Mouse (Mus musculus): Measurements from ENCODE around the gene Styk1.

Gene Styk1

GRCm38 (mm10) chr6:131353352-131353919, at the start of gene Styk1:
Styk1 (minus strand) TSS chr6:131353597.
- DNase-seq (ENCODE audit: low spot score in 2 of 2): peak; percentile 21 to 60

GRCm38 (mm10) chr6:131403036-131403435, 49.6 kb upstream of the Styk1 start:
- no peak for DNase-seq (ENCODE audit: low spot score in 2 of 2)

- no peak for DNase-seq (ENCODE audit: low spot score in 2 of 2)
These were observed 49.2 kb upstream of the Styk1 start for GRCm38 (mm10) chr6:131402606-131403005.

GRCm38 (mm10) chr6:131401259-131401658, 47.9 kb upstream of the Styk1 start:
- DNase-seq (ENCODE audit: low spot score in 2 of 2): no peak

- DNase-seq (ENCODE audit: low spot score in 2 of 2): peak in 1 of 2 experiments; percentile 22
These were observed 43.3 kb upstream of the Styk1 start for GRCm38 (mm10) chr6:131396650-131397049.

- DNase-seq (ENCODE audit: low spot score in 2 of 2): no peak
These were observed 40.7 kb upstream of the Styk1 start for GRCm38 (mm10) chr6:131393873-131394660.

GRCm38 (mm10) chr6:131388040-131389021, 34.9 kb upstream of the Styk1 start, which contains the start of gene Ybx3:
Ybx3 (minus strand) TSS chr6:131388476.
- peak; percentile 75 to 86 for DNase-seq (ENCODE audit: low spot score in 2 of 2)

GRCm38 (mm10) chr6:131387221-131388039, 34.0 kb upstream of the Styk1 start:
- DNase-seq (ENCODE audit: low spot score in 2 of 2): peak; percentile 70 to 87

GRCm38 (mm10) chr6:131386416-131387019, 33.1 kb upstream of the Styk1 start:
- no peak for DNase-seq (ENCODE audit: low spot score in 2 of 2)

GRCm38 (mm10) chr6:131385469-131385868, 32.1 kb upstream of the Styk1 start:
- no peak for DNase-seq (ENCODE audit: low spot score in 2 of 2)

- DNase-seq (ENCODE audit: low spot score in 2 of 2): no peak
These were observed 30.4 kb upstream of the Styk1 start for GRCm38 (mm10) chr6:131383713-131384330.

GRCm38 (mm10) chr6:131382984-131383337, 29.6 kb upstream of the Styk1 start:
- no peak for DNase-seq (ENCODE audit: low spot score in 2 of 2)

- DNase-seq (ENCODE audit: low spot score in 2 of 2): no peak
These were observed 29.0 kb upstream of the Styk1 start for GRCm38 (mm10) chr6:131382232-131382983.

GRCm38 (mm10) chr6:131378858-131379428, 25.5 kb upstream of the Styk1 start:
- DNase-seq (ENCODE audit: low spot score in 2 of 2): no peak

GRCm38 (mm10) chr6:131377378-131377777, 24.0 kb upstream of the Styk1 start:
- no peak for DNase-seq (ENCODE audit: low spot score in 2 of 2)

- DNase-seq (ENCODE audit: low spot score in 2 of 2): no peak
These were observed 21.4 kb upstream of the Styk1 start for GRCm38 (mm10) chr6:131374594-131375340.

GRCm38 (mm10) chr6:131373160-131373559, 19.8 kb upstream of the Styk1 start:
- no peak for DNase-seq (ENCODE audit: low spot score in 2 of 2)

- no peak for DNase-seq (ENCODE audit: low spot score in 2 of 2)
These were observed 17.4 kb upstream of the Styk1 start for GRCm38 (mm10) chr6:131370767-131371166.

All from spleen, postnatal 10 days (tissue).